Mouse (Mus musculus): ENCODE results near the gene Mcm2.

DNA sequence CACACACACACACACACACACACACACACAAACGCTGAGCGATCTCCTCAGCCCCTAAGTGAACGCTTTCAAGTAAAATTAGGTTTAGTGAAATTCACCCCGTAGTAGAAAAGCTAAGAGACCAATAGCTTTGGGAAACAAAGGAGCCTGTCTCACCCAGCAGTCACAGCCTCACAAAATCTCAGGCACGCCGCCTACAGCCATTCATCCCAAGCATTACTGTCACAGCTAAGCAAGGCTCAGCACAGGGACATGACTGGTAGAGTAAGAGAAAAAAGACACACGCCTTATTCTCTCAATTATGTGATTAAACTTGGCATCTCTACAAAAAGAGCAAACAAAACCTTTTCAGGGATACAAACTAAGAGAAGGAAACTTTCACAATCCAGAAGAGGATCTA lies 17.2 kb downstream of the Mcm2 start:
- no peak for TF ChIP-seq POLR2A (IDR thresholded peaks at IDR 0.05; ENCODE audit: borderline replicate concordance, extremely low read depth, insufficient read depth, insufficient read length, poor library complexity, severe bottlenecking)
- TF ChIP-seq CTCF (IDR thresholded peaks at IDR 0.05; ENCODE audit: borderline replicate concordance, extremely low read depth, insufficient read depth, insufficient read length): no peak

All from brain, embryonic 14.5 days (tissue).